Mouse (Mus musculus): ENCODE data around the gene Gart. TPM values are rescaled to one million over a fixed set of nuclear protein-coding genes. Genes with fewer than 3 reads are reported as not detected.

Gart gene
- polyA plus RNA-seq, 1 experiment from 2014 or later, result 112 TPM

- Histone ChIP-seq H3K36me3 (peaks cover 15% of the 10 kb centered on the region), H3K4me3 (peak overlapping the region; percentile 80), H3K9me3 (no peaks in the 10 kb centered on the region), H3K27me3 (ENCODE audit: insufficient read depth, poor library complexity, severe bottlenecking) (peaks cover 39% of the 10 kb centered on the region), H3K4me1 (replicated peaks) (peaks cover 21% of the 10 kb centered on the region), H3K27ac (no peak overlapping the region)
- 25% methylated on average over 9 of the region's 9 CpGs for WGBS
- no peak for DNase-seq (ENCODE audit: low spot score)
These were observed 50.4 kb downstream of the Gart start for GRCm38 (mm10) chr16:91596397-91596778.

- no peak overlapping the region for H3K27ac ChIP-seq
- WGBS, result 85% methylated on average over 6 of the region's 6 CpGs
These were observed 51.7 kb downstream of the Gart start for GRCm38 (mm10) chr16:91595076-91595475.

GRCm38 (mm10) chr16:91593262-91593661 lies 53.5 kb downstream of the Gart start:
- no peak overlapping the region for H3K4me3 ChIP-seq
- WGBS, result 81% methylated on average over 3 of the region's 3 CpGs
- H3K4me1 ChIP-seq (replicated peaks), result peaks cover 21% of the 10 kb centered on the region

More at GRCm38 (mm10) chr16:91595076-91595475, 51.7 kb downstream of the Gart start:
- H3K36me3 ChIP-seq, result peaks cover 15% of the 10 kb centered on the region
- H3K9me3 ChIP-seq, result no peaks in the 10 kb centered on the region
- DNase-seq (ENCODE audit: low spot score), result no peak
- peaks cover 21% of the 10 kb centered on the region for H3K4me1 ChIP-seq (replicated peaks)
- H3K27me3 ChIP-seq (ENCODE audit: insufficient read depth, poor library complexity, severe bottlenecking), result peaks cover 36% of the 10 kb centered on the region
- no peak overlapping the region for H3K4me3 ChIP-seq

GRCm38 (mm10) chr16:91592162-91592561 lies 54.6 kb downstream of the Gart start:
- peaks cover 18% of the 10 kb centered on the region for H3K4me1 ChIP-seq (replicated peaks)
- H3K4me3 ChIP-seq, result no peak overlapping the region
- no peak for DNase-seq (ENCODE audit: low spot score)
- no peaks in the 10 kb centered on the region for H3K9me3 ChIP-seq
- WGBS, result 74% methylated on average over 8 of the region's 8 CpGs
- H3K27me3 ChIP-seq (ENCODE audit: insufficient read depth, poor library complexity, severe bottlenecking), result peaks cover 17% of the 10 kb centered on the region; the same call in 1 of the 2 replicates
- H3K36me3 ChIP-seq, result peaks cover 15% of the 10 kb centered on the region
- 0 out of 2 replicates have a peak overlapping the region, but pooled peaks have one; percentile 41 for H3K27ac ChIP-seq

More at GRCm38 (mm10) chr16:91593262-91593661, 53.5 kb downstream of the Gart start:
- DNase-seq (ENCODE audit: low spot score), result no peak
- Histone ChIP-seq H3K9me3 (no peaks in the 10 kb centered on the region), H3K27me3 (ENCODE audit: insufficient read depth, poor library complexity, severe bottlenecking) (peaks cover 21% of the 10 kb centered on the region), H3K36me3 (peaks cover 15% of the 10 kb centered on the region), H3K27ac (no peak overlapping the region)

- Histone ChIP-seq H3K27ac (no peak overlapping the region), H3K4me1 (replicated peaks) (peaks cover 9% of the 10 kb centered on the region; the same call in 1 of the 2 replicates), H3K4me3 (no peak overlapping the region), H3K9me3 (no peaks in the 10 kb centered on the region), H3K27me3 (ENCODE audit: insufficient read depth, poor library complexity, severe bottlenecking) (no peaks in the 10 kb centered on the region), H3K36me3 (peaks cover 36% of the 10 kb centered on the region)
- 87% methylated on average over 3 of the region's 3 CpGs for WGBS
- DNase-seq (ENCODE audit: low spot score), result no peak
These were observed 58.0 kb downstream of the Gart start for GRCm38 (mm10) chr16:91588703-91589102.

GRCm38 (mm10) chr16:91587730-91588453 lies 58.9 kb downstream of the Gart start:
- Histone ChIP-seq H3K36me3 (peaks cover 37% of the 10 kb centered on the region), H3K27ac (no peak overlapping the region), H3K27me3 (ENCODE audit: insufficient read depth, poor library complexity, severe bottlenecking) (no peaks in the 10 kb centered on the region), H3K9me3 (no peaks in the 10 kb centered on the region), H3K4me3 (no peak overlapping the region), H3K4me1 (replicated peaks) (peaks cover 9% of the 10 kb centered on the region; the same call in 1 of the 2 replicates)
- 63% methylated on average over 6 of the region's 6 CpGs for WGBS
- no peak for DNase-seq (ENCODE audit: low spot score)

- Histone ChIP-seq H3K36me3 (peaks cover 33% of the 10 kb centered on the region), H3K4me3 (no peak overlapping the region), H3K27me3 (ENCODE audit: insufficient read depth, poor library complexity, severe bottlenecking) (no peaks in the 10 kb centered on the region), H3K9me3 (no peaks in the 10 kb centered on the region), H3K27ac (no peak overlapping the region), H3K4me1 (replicated peaks) (no peaks in the 10 kb centered on the region)
- WGBS, result 91% methylated on average over 6 of the region's 6 CpGs
- no peak for DNase-seq (ENCODE audit: low spot score)
These were observed 60.5 kb downstream of the Gart start for GRCm38 (mm10) chr16:91586244-91586643.

- Histone ChIP-seq H3K27me3 (ENCODE audit: insufficient read depth, poor library complexity, severe bottlenecking) (no peaks in the 10 kb centered on the region), H3K27ac (no peak overlapping the region), H3K4me1 (replicated peaks) (no peaks in the 10 kb centered on the region), H3K4me3 (no peak overlapping the region), H3K36me3 (peaks cover 39% of the 10 kb centered on the region), H3K9me3 (no peaks in the 10 kb centered on the region)
- WGBS, result 91% methylated on average over 5 of the region's 5 CpGs
- DNase-seq (ENCODE audit: low spot score), result no peak
These were observed 61.1 kb downstream of the Gart start for GRCm38 (mm10) chr16:91585617-91586016.

- DNase-seq (ENCODE audit: low spot score), result peak; percentile 39
- peaks cover 42% of the 10 kb centered on the region for H3K36me3 ChIP-seq
- 73% methylated on average over 2 of the region's 2 CpGs for WGBS
These were observed 64.4 kb downstream of the Gart start for GRCm38 (mm10) chr16:91582307-91582706.

GRCm38 (mm10) chr16:91578980-91579720 lies 67.6 kb downstream of the Gart start:
- DNase-seq (ENCODE audit: low spot score), result no peak
- peaks cover 4% of the 10 kb centered on the region; the same call in 1 of the 2 replicates for H3K4me1 ChIP-seq (replicated peaks)
- H3K36me3 ChIP-seq, result peaks cover 48% of the 10 kb centered on the region
- H3K27me3 ChIP-seq (ENCODE audit: insufficient read depth, poor library complexity, severe bottlenecking), result no peaks in the 10 kb centered on the region
- H3K4me3 ChIP-seq, result no peak overlapping the region
- 89% methylated on average over 14 of the region's 14 CpGs for WGBS
- H3K9me3 ChIP-seq, result no peaks in the 10 kb centered on the region
- H3K27ac ChIP-seq, result no peak overlapping the region

More at GRCm38 (mm10) chr16:91582307-91582706, 64.4 kb downstream of the Gart start:
- H3K4me3 ChIP-seq, result no peak overlapping the region
- H3K27me3 ChIP-seq (ENCODE audit: insufficient read depth, poor library complexity, severe bottlenecking), result no peaks in the 10 kb centered on the region
- H3K9me3 ChIP-seq, result no peaks in the 10 kb centered on the region
- no peaks in the 10 kb centered on the region for H3K4me1 ChIP-seq (replicated peaks)
- H3K27ac ChIP-seq, result no peak overlapping the region

GRCm38 (mm10) chr16:91575151-91575550 lies 71.6 kb downstream of the Gart start:
- WGBS, result 81% methylated on average over 13 of the region's 13 CpGs
- Histone ChIP-seq H3K36me3 (peaks cover 33% of the 10 kb centered on the region), H3K4me1 (replicated peaks) (peaks cover 4% of the 10 kb centered on the region; the same call in 1 of the 2 replicates)

More at GRCm38 (mm10) chr16:91575151-91575550, 71.6 kb downstream of the Gart start:
- no peak for DNase-seq (ENCODE audit: low spot score)
- no peaks in the 10 kb centered on the region for H3K27me3 ChIP-seq (ENCODE audit: insufficient read depth, poor library complexity, severe bottlenecking)
- H3K4me3 ChIP-seq, result no peak overlapping the region
- no peaks in the 10 kb centered on the region for H3K9me3 ChIP-seq
- H3K27ac ChIP-seq, result no peak overlapping the region
